In genomic region chr10:119453431-119454105, GRCm38 (mm10) we compare ENCODE assay signal across 8 mouse cellular contexts. TPM values are rescaled to one million over a fixed set of nuclear protein-coding genes. Genes with fewer than 3 reads are reported as not detected.
A peak's percentile ranks its signal among the peaks of the same experiment; 100 is the strongest.
DNase-seq lines count a peak whose midpoint lies in the region; ATAC-seq and TF ChIP-seq lines count a peak whose summit lies in the region.

TSS of gene Grip1 (plus strand) at chr10:119453830.

- H3K9me3 ChIP-seq in ES-Bruce4 (replicated peaks; ENCODE audit: control insufficient read depth, insufficient read depth, low read length, poor library complexity, severe bottlenecking), result no peaks in the 10 kb centered on the region
- H3K9me3 ChIP-seq in lung, embryonic 15.5 days, result no peaks in the 10 kb centered on the region

- H3K27me3 ChIP-seq in ES-Bruce4 (ENCODE audit: control insufficient read depth, insufficient read depth, low read length, poor library complexity, severe bottlenecking), result 0 out of 2 replicates have a peak, but pooled peaks cover 3% of the 10 kb centered on the region
- H3K27me3 ChIP-seq in lung, embryonic 15.5 days, result peaks cover 16% of the 10 kb centered on the region; the same call in 1 of the 2 replicates

- peak; percentile 84 for DNase-seq in Muller cell, postnatal 12 days (ENCODE audit: inconsistent ontology term)
- peak; percentile 50 for DNase-seq in embryo, embryonic 11.5 days (ENCODE audit: low read depth, low spot score)
- peak; percentile 10 to 16 for DNase-seq in heart, postnatal 14 days
- peak in 1 of 2 experiments; percentile 15 for DNase-seq in layer of hippocampus, adult 8-10 months (ENCODE audit: low spot score in 2 of 2)
- peak; percentile 63 to 65 for DNase-seq in right cerebral cortex, postnatal 10 days (ENCODE audit: low spot score in 2 of 2)

- intact Hi-C loops in heart, postnatal 14 days (cut with DNase I), result no loop called here

- TF ChIP-seq EP300 in ES-Bruce4 (IDR thresholded peaks at IDR 0.05; ENCODE audit: insufficient read depth, low read depth, low read length), result no peak

- H3K27ac ChIP-seq in ES-Bruce4 (ENCODE audit: insufficient read depth, low read length), result no peak within 1 kb of the TSS
- peak within 1 kb of the TSS; percentile 69 for H3K27ac ChIP-seq in lung, embryonic 15.5 days

- no peak for TF ChIP-seq POLR2A in ES-Bruce4 (IDR thresholded peaks at IDR 0.05; ENCODE audit: insufficient read depth, low read length)

- no peaks in the 10 kb centered on the region for H3K4me1 ChIP-seq in ES-Bruce4 (ENCODE audit: control insufficient read depth, insufficient read depth, low read length)
- H3K4me1 ChIP-seq in lung, embryonic 15.5 days, result peaks cover 14% of the 10 kb centered on the region

- no peak for TF ChIP-seq CTCF in ES-Bruce4 (IDR thresholded peaks at IDR 0.05; ENCODE audit: low read depth, low read length)

- no peaks in the 10 kb centered on the region for H3K36me3 ChIP-seq in ES-Bruce4 (ENCODE audit: control insufficient read depth, insufficient read depth, low read length, poor library complexity, severe bottlenecking)
- H3K36me3 ChIP-seq in lung, embryonic 15.5 days, result no peaks in the 10 kb centered on the region

- peak within 1 kb of the TSS; percentile 99 for H3K4me2 ChIP-seq in lung, embryonic 15.5 days

- peak; percentile 87 for ATAC-seq in lung, embryonic 15.5 days (ENCODE audit: borderline replicate concordance, extremely low read depth, low FRiP score, low TSS enrichment)
- ATAC-seq in monocyte, adult 5-6 weeks (replicated peaks; ENCODE audit: insufficient number of reproducible peaks, low FRiP score, low TSS enrichment, poor library complexity, severe bottlenecking), result no peak

- WGBS in lung, embryonic 15.5 days, result under 1% methylated on average over 27 of the region's 84 CpGs

- H3K4me3 ChIP-seq in ES-Bruce4 (ENCODE audit: low read depth, low read length), result peak within 1 kb of the TSS; percentile 91
- H3K4me3 ChIP-seq in lung, embryonic 15.5 days, result peak within 1 kb of the TSS; percentile 71

- H3K9ac ChIP-seq in ES-Bruce4 (ENCODE audit: low read depth, poor library complexity, severe bottlenecking), result peak within 1 kb of the TSS; percentile 92
- peak within 1 kb of the TSS; percentile 59 for H3K9ac ChIP-seq in lung, embryonic 15.5 days

RNA-seq across cellular contexts. Expression of gene Grip1, which starts in this region (rescaled TPM):
- polyA plus RNA-seq in ES-Bruce4 (2011; ENCODE audit: insufficient read depth, insufficient read length, low read depth, missing spikeins), result 10.3 and 12.6 TPM in 2 replicates
- total RNA-seq in heart, postnatal 14 days (2021), result under 1 TPM; 0.61 to 0.86 TPM
- 10 to 100 TPM; 25.2 to 28.8 (median 26.2) TPM for total RNA-seq in layer of hippocampus, adult 8-10 months (2022)
- polyA plus RNA-seq in lung, embryonic 15.5 days (2015; fragmentation: Nextera tagmentation; extraction: Ambion mirVana), result 1.7 TPM in 2 replicates
- not detected in 3 replicates for total RNA-seq in monocyte, adult 5-6 weeks (2017)

Comparison
In these comparisons a context has a peak if more than half of its experiments do, and no peak if none do; other contexts are left out.
1. RNA of gene Grip1 (total RNA-seq): 25.2 to 28.8 TPM in layer of hippocampus, adult 8-10 months; 0.61 to 0.86 TPM in heart, postnatal 14 days and not detected in monocyte, adult 5-6 weeks; every median in the first group is over 10 times any median in the second.
2. Peak in DNase-seq in heart, postnatal 14 days; RNA of the gene not detected or under 1 TPM.